Mouse (Mus musculus): Measurements from ENCODE around the gene Adgrg4.

The Adgrg4 gene

GRCm38 (mm10) chrX:56869863-56870262 lies at the start of gene Adgrg4:
Adgrg4 (plus strand) TSS chrX:56870163.
- no peak for DNase-seq (ENCODE audit: inconsistent age in 2 of 2, low spot score in 1 of 2)

GRCm38 (mm10) chrX:56821765-56822603 lies 48.0 kb upstream of the Adgrg4 start, which contains the start of gene Map7d3:
Map7d3 (minus strand) TSS chrX:56822326.
- DNase-seq (ENCODE audit: inconsistent age in 2 of 2, low spot score in 1 of 2) = peak; percentile 7 to 46

DNA sequence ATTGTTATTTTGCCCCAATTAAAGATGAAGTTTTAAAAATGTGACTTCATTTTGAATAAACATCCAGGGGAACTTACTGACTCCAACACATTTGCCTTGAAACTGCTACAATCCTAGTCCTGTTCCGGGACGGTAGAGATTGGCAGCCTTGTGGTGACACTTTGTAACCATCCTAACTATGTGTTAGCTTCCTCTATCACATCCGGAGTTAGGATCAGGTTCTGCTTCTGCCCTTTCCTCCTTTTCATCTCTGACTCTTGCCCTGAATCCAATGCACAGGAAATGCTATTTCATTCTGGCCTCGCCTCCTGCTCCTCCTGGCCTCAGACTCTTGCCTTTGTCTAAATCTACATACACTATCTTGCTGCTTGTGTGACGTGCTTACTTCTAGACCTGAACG lies 42.5 kb upstream of the Adgrg4 start:
- DNase-seq (ENCODE audit: inconsistent age in 2 of 2, low spot score in 1 of 2) = no peak

DNA sequence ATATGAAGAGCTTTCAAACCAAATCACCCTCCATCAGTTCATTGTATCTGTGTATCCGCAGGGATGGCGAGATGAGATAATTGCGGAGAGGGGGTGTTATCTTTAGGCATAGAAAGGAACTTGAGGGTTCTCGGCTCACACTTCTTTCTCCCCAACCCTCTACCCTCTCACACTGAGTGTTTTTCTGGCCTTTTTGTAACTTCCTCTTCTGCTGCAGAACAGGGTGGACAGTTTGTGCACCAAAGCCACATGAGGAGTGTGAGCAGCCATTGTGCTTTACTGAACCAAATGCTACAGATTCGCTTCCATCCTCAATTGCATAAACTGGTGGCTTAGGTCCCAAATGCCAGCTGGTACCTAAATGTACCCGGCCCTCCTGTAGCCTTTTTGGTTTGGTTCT lies 34.1 kb upstream of the Adgrg4 start:
- DNase-seq (ENCODE audit: inconsistent age in 2 of 2, low spot score in 1 of 2) = no peak

DNA sequence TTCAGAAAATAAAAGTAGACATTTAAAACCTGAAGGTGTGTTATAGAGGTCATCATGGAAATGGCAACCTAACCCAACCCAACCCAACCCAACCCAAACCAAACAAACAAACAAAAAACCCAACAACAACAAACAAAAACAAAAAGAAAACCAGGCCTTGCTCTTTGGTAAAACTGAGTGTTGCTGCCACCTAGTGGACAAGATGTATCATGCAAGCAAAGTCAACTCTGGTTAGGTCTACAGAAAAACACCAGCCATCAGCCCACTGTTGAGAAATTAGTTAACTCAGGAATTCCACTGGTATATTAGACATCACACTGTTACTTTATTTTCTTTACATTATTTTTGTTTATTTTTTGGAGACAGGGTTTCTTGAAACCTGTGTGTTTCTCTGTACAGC lies 30.6 kb upstream of the Adgrg4 start:
- DNase-seq (ENCODE audit: inconsistent age in 2 of 2, low spot score in 1 of 2) = peak in 1 of 2 experiments; percentile 52

GRCm38 (mm10) chrX:56841255-56841654 lies 28.7 kb upstream of the Adgrg4 start:
- DNase-seq (ENCODE audit: inconsistent age in 2 of 2, low spot score in 1 of 2) = no peak

GRCm38 (mm10) chrX:57012891-57013290 lies 142.9 kb downstream of the Adgrg4 start:
- DNase-seq (ENCODE audit: inconsistent age in 2 of 2, low spot score in 1 of 2) = no peak

DNA sequence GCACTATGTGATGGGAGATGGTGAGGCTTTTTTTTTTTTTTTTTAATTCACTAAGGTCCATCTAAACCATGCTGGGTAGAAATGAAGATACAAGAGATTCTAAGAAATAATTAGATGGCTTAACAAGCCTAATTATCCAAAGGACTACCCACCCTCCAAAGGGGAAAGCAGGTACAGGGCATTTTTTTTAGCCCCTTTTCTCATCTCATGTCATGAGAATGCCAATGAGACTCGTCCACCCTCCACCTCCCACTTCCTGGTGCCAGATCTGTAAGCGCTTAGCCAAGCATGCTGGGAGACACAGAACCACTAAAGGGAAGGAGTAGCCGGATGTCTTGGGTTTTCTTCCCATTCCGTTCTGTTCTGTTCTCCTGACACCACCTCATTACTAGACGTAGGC lies 172.8 kb downstream of the Adgrg4 start, which contains the start of gene Brs3:
Brs3 (plus strand) TSS at position 301 of the 400 bp plus-strand sequence.
- DNase-seq (ENCODE audit: inconsistent age in 2 of 2, low spot score in 1 of 2) = no peak

- no peak for DNase-seq (ENCODE audit: inconsistent age in 2 of 2, low spot score in 1 of 2)
Measured at GRCm38 (mm10) chrX:57043869-57044268, 173.9 kb downstream of the Adgrg4 start.
